Mouse (Mus musculus) lung, postnatal 0 days (tissue): Measurements from ENCODE around the gene Tax1bp3. TPM values are rescaled to one million over a fixed set of nuclear protein-coding genes. Genes with fewer than 3 reads are reported as not detected.

Experiments used
- ATAC-seq: fragments of 200-750 bp; cut with Nextera tagmentation; 2 replicates; pipeline ENCODE4 v1.8.0; 2017; ENCODE audit warnings: moderate library complexity
- DNase-seq: peaks from one replicate; pipeline ENCODE4 v3.0.0-alpha.2; 2016; ENCODE audit warnings: low spot score
- H3K27ac ChIP-seq: fragments of 300-500 bp; sonication (generic); 2 replicates; pipeline ENCODE4 v1.5.1; 2014; ENCODE audit warnings: antibody characterized with exemption, mild to moderate bottlenecking, low read length, mixed read lengths
- H3K27me3 ChIP-seq: fragments of 300-500 bp; sonication (generic); replicated peaks from 2 replicates; pipeline ENCODE4 v1.6.1; 2014; ENCODE audit warnings: low read length, mixed read lengths; ENCODE audit not compliant: insufficient read depth
- H3K36me3 ChIP-seq: fragments of 300-500 bp; sonication (generic); 2 replicates; pipeline ENCODE4 v1.6.1; 2014; ENCODE audit warnings: low read length, mixed read lengths; ENCODE audit not compliant: insufficient read depth
- H3K4me1 ChIP-seq: fragments of 300-500 bp; sonication (generic); 2 replicates; pipeline ENCODE4 v1.6.1; 2014; ENCODE audit warnings: antibody characterized with exemption, low read depth, low read length, mixed read lengths; ENCODE audit not compliant: insufficient read depth
- H3K4me2 ChIP-seq: fragments of 300-500 bp; sonication (generic); replicated peaks from 2 replicates; pipeline ENCODE4 v1.6.1; 2014; ENCODE audit warnings: low read depth, mild to moderate bottlenecking, low read length, moderate library complexity, mixed read lengths
- H3K4me3 ChIP-seq: fragments of 300-500 bp; sonication (generic); 2 replicates; pipeline ENCODE4 v1.5.1; 2014; ENCODE audit warnings: low read depth, low read length
- H3K9ac ChIP-seq: fragments of 300-500 bp; sonication (generic); replicated peaks from 2 replicates; pipeline ENCODE4 v1.6.1; 2014; ENCODE audit warnings: low read depth, mild to moderate bottlenecking
- H3K9me3 ChIP-seq: fragments of 300-500 bp; sonication (generic); 2 replicates; pipeline ENCODE4 v1.6.1; 2016; ENCODE audit warnings: low read length, mixed read lengths
- CTCF ChIP-seq: IDR thresholded peaks from 2 replicates; pipeline ENCODE4 v1.5.1; 2016; ENCODE audit warnings: antibody characterized with exemption, mild to moderate bottlenecking
- EP300 ChIP-seq: IDR thresholded peaks from 2 replicates; pipeline ENCODE4 v1.6.1; 2016; ENCODE audit warnings: antibody characterized with exemption, mild to moderate bottlenecking, control low read depth
- WGBS: fragments of 180-500 bp; shearing (Covaris S2); extraction: QIAGEN DNeasy Blood & Tissue Kit; methylation state at CpG from one replicate; pipeline ENCODE4 v1.1.7; 2014; 5-methylcytosine and 5-hydroxymethylcytosine counted together
- polyA plus RNA-seq: library from polyadenylated mRNA; unstranded; fragments of >200 nt; fragmentation: Nextera tagmentation; extraction: Ambion mirVana; gene quantifications from 2 replicates; pipeline ENCODE4 v1.2.1, GENCODE M21; 2015

The Tax1bp3 gene
- polyA plus RNA-seq, 1 experiment from 2014 or later = 379 TPM

DNA sequence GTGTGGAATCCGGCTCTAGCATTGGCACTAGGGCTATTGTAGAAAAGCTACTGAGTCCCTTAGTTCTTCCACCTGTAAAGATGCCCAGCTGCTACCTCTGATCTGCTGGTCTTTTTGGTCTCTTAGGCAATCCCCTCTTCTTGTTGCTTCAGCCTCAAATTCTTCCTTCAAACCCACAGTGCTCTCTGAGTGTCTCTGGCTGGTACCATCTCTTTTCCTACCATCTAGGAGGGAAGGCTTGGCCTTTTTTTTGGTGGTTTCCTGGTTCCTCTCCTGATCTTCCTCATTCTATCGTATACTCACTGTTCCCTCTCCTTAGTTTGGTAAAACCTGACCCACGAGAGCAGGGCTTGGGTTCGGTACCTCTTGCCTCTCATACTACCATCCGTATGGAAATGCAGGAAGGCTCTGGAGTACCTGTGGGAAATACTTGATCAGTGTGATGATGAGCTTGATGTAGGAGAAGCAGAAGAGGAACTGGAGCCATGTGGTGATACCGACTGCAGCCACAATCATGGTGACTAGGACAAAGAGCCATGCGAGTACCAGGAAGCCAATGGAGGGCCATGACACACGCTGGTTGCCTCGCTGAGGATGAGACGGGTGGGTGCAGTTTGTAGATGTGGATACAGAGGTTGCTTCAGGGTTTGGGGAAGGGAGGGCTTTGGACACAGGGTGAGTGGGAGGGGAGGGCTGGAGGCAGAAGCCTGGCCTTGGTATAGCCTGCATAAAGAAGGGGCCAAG, 9.2 kb downstream of the Tax1bp3 start:
- no peak for DNase-seq
- Histone ChIP-seq H3K4me2 (no peak overlapping the region), H3K27me3 (no peaks in the 10 kb centered on the region), H3K9me3 (no peaks in the 10 kb centered on the region), H3K9ac (no peak overlapping the region), H3K36me3 (peaks cover 17% of the 10 kb centered on the region), H3K4me1 (no peaks in the 10 kb centered on the region), H3K27ac (no peak overlapping the region), H3K4me3 (no peak overlapping the region)
- WGBS = 83% methylated on average over 10 of the region's 10 CpGs
- ATAC-seq = no peak
- TF ChIP-seq CTCF (no peak), EP300 (no peak)

DNA sequence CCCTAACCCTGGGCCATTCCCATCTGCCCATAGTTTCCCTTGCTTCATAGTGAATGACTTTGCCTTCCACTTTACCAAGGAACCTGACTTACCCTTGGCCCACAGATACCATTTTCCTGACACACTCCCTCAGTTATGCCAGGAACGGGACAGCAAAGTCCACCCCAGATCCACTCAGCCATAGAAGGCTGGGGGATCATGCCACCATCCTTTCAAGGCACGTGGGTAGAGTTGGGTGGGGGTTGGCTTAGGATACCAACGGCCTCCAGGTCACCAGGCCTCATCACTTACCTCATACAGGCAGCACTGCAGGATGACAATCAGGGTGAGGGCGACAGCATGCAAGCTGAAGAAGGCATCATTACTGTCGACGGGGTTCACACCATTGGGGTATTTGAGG, 10.3 kb downstream of the Tax1bp3 start:
- Histone ChIP-seq H3K27me3 (no peaks in the 10 kb centered on the region), H3K4me1 (no peaks in the 10 kb centered on the region), H3K27ac (no peak overlapping the region), H3K9ac (no peak overlapping the region), H3K9me3 (no peaks in the 10 kb centered on the region), H3K4me3 (no peak overlapping the region), H3K36me3 (peaks cover 22% of the 10 kb centered on the region), H3K4me2 (no peak overlapping the region)
- TF ChIP-seq EP300 = no peak
- no peak for TF ChIP-seq CTCF
- ATAC-seq = no peak
- DNase-seq = no peak
- WGBS = 84% methylated on average over 6 of the region's 6 CpGs

DNA sequence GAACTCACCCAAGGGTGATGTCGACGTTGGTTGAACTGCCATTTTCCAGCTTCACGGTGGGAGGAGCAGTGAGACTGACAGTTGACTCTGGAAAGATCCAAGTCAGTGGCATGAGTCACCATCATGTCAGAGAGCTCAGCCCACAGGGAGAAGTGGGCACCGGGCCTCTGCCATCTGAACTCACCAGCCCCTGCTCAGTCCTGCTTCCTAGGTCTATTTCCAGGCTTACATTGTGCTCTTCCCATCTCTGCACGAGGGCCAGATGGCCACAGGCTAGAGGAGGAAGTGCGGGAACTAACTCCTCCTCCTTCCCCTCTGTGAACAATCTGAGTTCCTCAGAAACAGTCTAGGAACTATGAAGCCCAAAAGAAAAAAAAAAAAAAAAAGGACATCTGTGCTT, 16.2 kb downstream of the Tax1bp3 start:
- WGBS = 69% methylated on average over 6 of the region's 6 CpGs
- peak; percentile 16 for DNase-seq
- Histone ChIP-seq H3K4me3 (no peak overlapping the region), H3K4me2 (no peak overlapping the region), H3K9ac (no peak overlapping the region), H3K27ac (no peak overlapping the region), H3K9me3 (no peaks in the 10 kb centered on the region), H3K27me3 (no peaks in the 10 kb centered on the region), H3K4me1 (peaks cover 1% of the 10 kb centered on the region; the same call in 1 of the 2 replicates), H3K36me3 (0 out of 2 replicates have a peak, but pooled peaks cover 14% of the 10 kb centered on the region)
- TF ChIP-seq EP300 (no peak), CTCF (no peak)
- no peak for ATAC-seq

DNA sequence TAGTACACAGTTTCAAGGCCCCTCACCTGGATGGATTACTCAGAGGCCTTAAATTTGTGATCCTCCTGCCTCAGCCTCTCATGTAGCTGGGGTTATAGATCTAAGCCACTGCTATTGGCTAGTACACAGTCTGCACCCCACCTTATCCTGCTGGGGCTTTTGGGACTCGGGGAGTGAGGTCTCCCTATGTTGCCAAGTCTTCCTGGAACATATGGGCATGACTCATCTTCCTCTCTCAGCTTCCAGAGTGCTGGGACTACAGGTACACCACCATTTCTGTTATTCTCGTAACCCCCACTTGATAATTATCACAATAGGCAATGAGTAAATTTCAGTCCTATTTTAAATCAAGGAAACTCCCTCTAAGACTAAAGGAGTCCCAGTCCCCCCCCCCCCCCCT, 17.6 kb downstream of the Tax1bp3 start:
- no peaks in the 10 kb centered on the region for H3K9me3 ChIP-seq
- H3K27me3 ChIP-seq = no peaks in the 10 kb centered on the region
- ATAC-seq (no peak), DNase-seq (no peak)
- no peak overlapping the region for H3K4me3 ChIP-seq
- H3K4me1 ChIP-seq = peaks cover 6% of the 10 kb centered on the region
- H3K36me3 ChIP-seq = 0 out of 2 replicates have a peak, but pooled peaks cover 14% of the 10 kb centered on the region
- no peak overlapping the region for H3K27ac ChIP-seq
- H3K9ac ChIP-seq = no peak overlapping the region
- H3K4me2 ChIP-seq = no peak overlapping the region
- WGBS = 71% methylated on average over 2 of the region's 2 CpGs
- TF ChIP-seq EP300 (no peak), CTCF (no peak)

DNA sequence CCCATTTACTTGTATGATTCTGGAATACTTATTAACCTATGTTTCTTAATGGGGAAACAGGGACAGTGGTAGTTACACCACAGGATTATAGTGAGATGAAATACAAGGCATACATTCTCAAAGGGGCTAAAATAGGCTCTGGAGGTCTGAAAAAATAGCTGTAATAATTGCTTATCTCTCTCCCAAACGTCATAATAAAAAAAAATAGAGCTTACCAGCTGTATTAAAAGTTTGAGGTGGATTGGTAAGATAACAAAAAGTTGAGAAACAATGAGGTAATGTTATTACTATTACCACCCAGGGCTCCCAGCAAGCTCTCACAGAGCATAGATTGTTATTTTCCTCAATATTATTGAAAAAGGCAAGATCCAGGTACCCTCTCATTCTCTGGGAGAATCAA, 21.3 kb downstream of the Tax1bp3 start:
- H3K4me1 ChIP-seq = peaks cover 12% of the 10 kb centered on the region
- H3K27me3 ChIP-seq = no peaks in the 10 kb centered on the region
- 0% methylated on average over 1 of the region's 1 CpGs for WGBS
- H3K9me3 ChIP-seq = no peaks in the 10 kb centered on the region
- H3K4me3 ChIP-seq = peak overlapping the region; percentile 59
- peak overlapping the region; percentile 75; the same call in 1 of the 2 replicates for H3K9ac ChIP-seq
- TF ChIP-seq CTCF = no peak
- no peak for TF ChIP-seq EP300
- H3K4me2 ChIP-seq = peak overlapping the region; percentile 98
- ATAC-seq = no peak
- H3K27ac ChIP-seq = no peak overlapping the region
- DNase-seq = no peak
- no peaks in the 10 kb centered on the region for H3K36me3 ChIP-seq

DNA sequence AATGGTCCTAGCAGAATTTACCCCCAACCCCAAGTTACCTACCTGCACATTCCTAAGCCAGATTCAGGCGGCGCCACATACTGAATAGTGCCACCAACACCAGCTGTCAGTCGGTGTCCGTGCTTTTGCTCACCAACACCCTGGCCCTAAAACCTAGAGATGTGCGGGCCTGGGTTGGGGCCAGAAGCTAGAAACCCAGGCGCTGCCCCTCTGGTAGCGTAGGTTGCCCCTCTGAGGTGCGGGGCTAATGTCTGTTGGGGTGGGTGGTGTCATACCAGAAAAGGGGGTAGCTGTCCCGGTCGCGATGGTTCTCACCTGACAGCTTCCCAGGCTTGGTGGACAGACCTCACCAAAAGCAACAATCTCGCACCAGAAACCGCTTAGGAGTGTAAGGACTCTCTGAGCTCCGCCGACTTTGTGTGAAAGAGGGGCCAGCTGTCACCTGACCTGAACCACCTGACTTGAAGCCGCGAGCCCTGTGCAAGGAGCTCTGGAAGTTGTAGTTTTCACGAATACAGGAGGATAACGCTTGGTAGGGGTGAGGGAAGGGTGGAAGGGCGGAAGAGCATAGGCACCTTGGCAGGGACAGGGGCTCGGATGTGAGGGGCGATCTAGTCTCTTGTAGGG, 21.8 kb downstream of the Tax1bp3 start, which contains the start of gene Ctns:
Gene Ctns, minus strand, starts transcription at position 440 of the 627 bp plus-strand sequence.
- H3K36me3 ChIP-seq = no peaks in the 10 kb centered on the region
- DNase-seq = peak; percentile 98
- H3K27ac ChIP-seq = peak within 1 kb of the TSS; percentile 52; the same call in 1 of the 2 replicates
- H3K4me1 ChIP-seq = peaks cover 12% of the 10 kb centered on the region
- no peaks in the 10 kb centered on the region for H3K27me3 ChIP-seq
- peak; percentile 96 for ATAC-seq
- WGBS = 2% methylated on average over 22 of the region's 22 CpGs
- H3K4me2 ChIP-seq = peak within 1 kb of the TSS; percentile 98
- H3K9me3 ChIP-seq = no peaks in the 10 kb centered on the region
- H3K4me3 ChIP-seq = peak within 1 kb of the TSS; percentile 59
- H3K9ac ChIP-seq = peak within 1 kb of the TSS; percentile 75
- TF ChIP-seq EP300 (no peak), CTCF (peak; percentile 12; the same call in 1 of the 2 replicates)
